Comparison of ENCODE assay signal across 14 mouse cellular contexts in genomic region chr3:96106151-96106550, GRCm38 (mm10). TPM values are rescaled to one million over a fixed set of nuclear protein-coding genes. Genes with fewer than 3 reads are reported as not detected.
A peak's percentile ranks its signal among the peaks of the same experiment; 100 is the strongest.
DNase-seq lines count a peak whose midpoint lies in the region; ATAC-seq and TF ChIP-seq lines count a peak whose summit lies in the region.
"Had no signal": no experiment of that assay in that cellular context is flagged by ENCODE, and none has a peak within 500 bp of the region (broad histone marks: within the 10 kb centered on the region; RNA-seq: fewer than 3 reads in every experiment).

No protein-coding gene starts in this region.

- intact Hi-C loops in heart, postnatal 10 days (cut with DNase I), result no loop called here
- intact Hi-C loops in left cerebral cortex, postnatal 10 days (cut with DNase I), result no loop called here

- no peak for ATAC-seq in heart, embryonic 13.5 days (ENCODE audit: extremely low read depth, insufficient number of reproducible peaks, low FRiP score, low TSS enrichment)
- no peak for ATAC-seq in lung, embryonic 14.5 days (ENCODE audit: insufficient read depth)
- no peak for ATAC-seq in midbrain, embryonic 16.5 days

- peak overlapping the region; percentile 89 for H3K4me2 ChIP-seq in heart, embryonic 13.5 days
- peak overlapping the region; percentile 82 for H3K4me2 ChIP-seq in lung, embryonic 14.5 days
- H3K4me2 ChIP-seq in myocyte (ENCODE audit: low read depth), result peak overlapping the region; percentile 85
- H3K4me2 ChIP-seq in midbrain, embryonic 16.5 days (ENCODE audit: low read length), result no peak overlapping the region

- TF ChIP-seq CTCF in lung, embryonic 14.5 days (IDR thresholded peaks at IDR 0.05; ENCODE audit: low read depth), result no peak
- TF ChIP-seq CTCF in embryonic fibroblast, embryonic 13.5 days (IDR thresholded peaks at IDR 0.05; ENCODE audit: borderline replicate concordance, insufficient read depth, low read length), result no peak

- H3K4me1 ChIP-seq in heart, embryonic 13.5 days, result peaks cover 50% of the 10 kb centered on the region
- H3K4me1 ChIP-seq in lung, embryonic 14.5 days (ENCODE audit: insufficient read depth), result peaks cover 5% of the 10 kb centered on the region; the same call in 1 of the 2 replicates
- peaks cover 6% of the 10 kb centered on the region; the same call in 1 of the 2 replicates for H3K4me1 ChIP-seq in embryonic fibroblast, embryonic 13.5 days (ENCODE audit: control insufficient read depth, insufficient read depth, low read length)
- peaks cover 14% of the 10 kb centered on the region for H3K4me1 ChIP-seq in midbrain, embryonic 16.5 days (ENCODE audit: control insufficient read depth, insufficient read depth, low read length)

- DNase-seq in heart, postnatal 10 days, result no peak
- DNase-seq in lung, embryonic 14.5 days, result no peak
- DNase-seq in lung, postnatal 10 days, result no peak
- DNase-seq in left cerebral cortex, postnatal 10 days (ENCODE audit: extremely low spot score in 1 of 2, low spot score in 2 of 2), result no peak
- DNase-seq: cerebellum, adult 8-10 months; kidney, postnatal 36 days; thymus, postnatal 25 days had no signal

- no peak for TF ChIP-seq POLR2A in embryonic fibroblast, embryonic 13.5 days (IDR thresholded peaks at IDR 0.05; ENCODE audit: low read depth, low read length)
- no peak for TF ChIP-seq POLR2A in myocyte (IDR thresholded peaks at IDR 0.05; ENCODE audit: insufficient read length, low read depth)

- no peaks in the 10 kb centered on the region for H3K9me3 ChIP-seq in heart, embryonic 13.5 days
- H3K9me3 ChIP-seq in lung, embryonic 14.5 days (ENCODE audit: low read depth, low read length), result no peaks in the 10 kb centered on the region
- no peaks in the 10 kb centered on the region for H3K9me3 ChIP-seq in midbrain, embryonic 16.5 days (replicated peaks; ENCODE audit: control insufficient read depth, low read length, poor library complexity, severe bottlenecking)
- H3K9me3 ChIP-seq: embryonic facial prominence, embryonic 15.5 days had no signal

- H3K36me3 ChIP-seq in heart, embryonic 13.5 days, result peaks cover 13% of the 10 kb centered on the region
- H3K36me3 ChIP-seq in lung, embryonic 14.5 days (ENCODE audit: insufficient read depth), result no peaks in the 10 kb centered on the region
- peaks cover 10% of the 10 kb centered on the region for H3K36me3 ChIP-seq in myocyte (ENCODE audit: control insufficient read depth, insufficient read depth)
- H3K36me3 ChIP-seq in midbrain, embryonic 16.5 days (ENCODE audit: control insufficient read depth, insufficient read depth, low read length), result no peaks in the 10 kb centered on the region
- H3K36me3 ChIP-seq: embryonic facial prominence, embryonic 15.5 days had no signal

- H3K27ac ChIP-seq in heart, embryonic 13.5 days (replicated peaks), result no peak overlapping the region
- no peak overlapping the region for H3K27ac ChIP-seq in lung, embryonic 14.5 days (ENCODE audit: low read depth)
- H3K27ac ChIP-seq in embryonic fibroblast, embryonic 13.5 days (ENCODE audit: insufficient read depth, low read length), result no peak overlapping the region
- no peak overlapping the region for H3K27ac ChIP-seq in midbrain, embryonic 16.5 days (ENCODE audit: low read length)
- H3K27ac ChIP-seq: macrophage had no signal

- peak overlapping the region; percentile 93; the same call in 1 of the 2 replicates for H3K4me3 ChIP-seq in heart, embryonic 13.5 days
- H3K4me3 ChIP-seq in lung, embryonic 14.5 days (ENCODE audit: low read depth, low read length), result peak overlapping the region; percentile 83; the same call in 1 of the 2 replicates
- 0 out of 2 replicates have a peak overlapping the region, but pooled peaks have one; percentile 22 for H3K4me3 ChIP-seq in embryonic fibroblast, embryonic 13.5 days (ENCODE audit: insufficient read depth, low read length)
- H3K4me3 ChIP-seq in myocyte, result peak overlapping the region; percentile 88
- no peak overlapping the region for H3K4me3 ChIP-seq in midbrain, embryonic 16.5 days (ENCODE audit: low read depth, low read length)

- 81% methylated on average over 4 of the region's 4 CpGs for WGBS in heart, embryonic 13.5 days
- 82% methylated on average over 4 of the region's 4 CpGs for WGBS in lung, embryonic 14.5 days
- 90% methylated on average over 4 of the region's 4 CpGs for WGBS in midbrain, embryonic 16.5 days

- H3K79me2 ChIP-seq in myocyte (ENCODE audit: control insufficient read depth, insufficient read depth), result peaks cover 60% of the 10 kb centered on the region

- no peak overlapping the region for H3K9ac ChIP-seq in heart, embryonic 13.5 days
- H3K9ac ChIP-seq in lung, embryonic 14.5 days, result no peak overlapping the region
- no peak overlapping the region for H3K9ac ChIP-seq in midbrain, embryonic 16.5 days (ENCODE audit: low read depth, low read length)

- H3ac ChIP-seq in myocyte (ENCODE audit: control insufficient read depth, insufficient read length), result no peak overlapping the region

- no peaks in the 10 kb centered on the region for H3K27me3 ChIP-seq in heart, embryonic 13.5 days (replicated peaks)
- H3K27me3 ChIP-seq in lung, embryonic 14.5 days (ENCODE audit: insufficient read depth, low read length), result no peaks in the 10 kb centered on the region
- no peaks in the 10 kb centered on the region for H3K27me3 ChIP-seq in myocyte (ENCODE audit: control insufficient read depth, insufficient read depth, insufficient read length)
- no peaks in the 10 kb centered on the region for H3K27me3 ChIP-seq in midbrain, embryonic 16.5 days (ENCODE audit: control insufficient read depth, insufficient read depth, low read depth, low read length)
- H3K27me3 ChIP-seq: embryonic facial prominence, embryonic 15.5 days had no signal

TF ChIP-seq in myocyte, 11 proteins besides CTCF, POLR2A, EP300 and RAD21:
- no peak for TF ChIP-seq SRF (IDR thresholded peaks at IDR 0.05; ENCODE audit: control insufficient read depth, insufficient read length, low read depth)

RNA-seq across cellular contexts. Expression of gene Otud7b, which starts 1.8 kb away (rescaled TPM):
- polyA plus RNA-seq in heart, embryonic 13.5 days (2015; fragmentation: Nextera tagmentation; extraction: Ambion mirVana), result 14.9 and 17.2 TPM in 2 replicates
- total RNA-seq in heart, postnatal 10 days (2021), result 10 to 100 TPM; 50.9 to 51.0 TPM
- 18.9 and 21.3 TPM in 2 replicates for polyA plus RNA-seq in lung, embryonic 14.5 days (2014; fragmentation: Nextera tagmentation; extraction: Ambion mirVana)
- 26.0 and 30.0 TPM in 2 replicates for polyA plus RNA-seq in embryonic fibroblast, embryonic 13.5 days (2011; ENCODE audit: insufficient read length, low read depth, missing spikeins)
- 16.4 TPM for polyA plus RNA-seq in myocyte (2012; fragmentation: generic; extraction: Trizol)
- total RNA-seq in left cerebral cortex, postnatal 10 days (2021), result 10 to 100 TPM; 13.4 to 17.6 TPM
- polyA plus RNA-seq in midbrain, embryonic 16.5 days (2015; fragmentation: Nextera tagmentation; extraction: Ambion mirVana), result 7.0 and 8.4 TPM in 2 replicates

RNA-seq across cellular contexts. Expression of gene Vps45, which starts 47.9 kb away (rescaled TPM):
- polyA plus RNA-seq in heart, embryonic 13.5 days (2015; fragmentation: Nextera tagmentation; extraction: Ambion mirVana), result 33.6 and 34.9 TPM in 2 replicates
- 10 to 100 TPM; 24.7 to 34.4 TPM for total RNA-seq in heart, postnatal 10 days (2021)
- polyA plus RNA-seq in lung, embryonic 14.5 days (2014; fragmentation: Nextera tagmentation; extraction: Ambion mirVana), result 18.6 and 19.7 TPM in 2 replicates
- polyA plus RNA-seq in embryonic fibroblast, embryonic 13.5 days (2011; ENCODE audit: insufficient read length, low read depth, missing spikeins), result 15.5 and 15.6 TPM in 2 replicates
- polyA plus RNA-seq in myocyte (2012; fragmentation: generic; extraction: Trizol), result 22.0 TPM
- total RNA-seq in left cerebral cortex, postnatal 10 days (2021), result 10 to 100 TPM; 41.2 to 46.4 TPM
- 62.0 and 64.7 TPM in 2 replicates for polyA plus RNA-seq in midbrain, embryonic 16.5 days (2015; fragmentation: Nextera tagmentation; extraction: Ambion mirVana)

RNA-seq across cellular contexts. Expression of gene Mtmr11, which starts 55.7 kb away (rescaled TPM):
- 6.4 and 7.2 TPM in 2 replicates for polyA plus RNA-seq in heart, embryonic 13.5 days (2015; fragmentation: Nextera tagmentation; extraction: Ambion mirVana)
- 1 to 10 TPM; 6.6 to 7.8 TPM for total RNA-seq in heart, postnatal 10 days (2021)
- 13.0 and 16.6 TPM in 2 replicates for polyA plus RNA-seq in lung, embryonic 14.5 days (2014; fragmentation: Nextera tagmentation; extraction: Ambion mirVana)
- 41.8 and 52.6 TPM in 2 replicates for polyA plus RNA-seq in embryonic fibroblast, embryonic 13.5 days (2011; ENCODE audit: insufficient read length, low read depth, missing spikeins)
- polyA plus RNA-seq in myocyte (2012; fragmentation: generic; extraction: Trizol), result 4.6 TPM
- 1 to 10 TPM; 5.3 to 6.7 TPM for total RNA-seq in left cerebral cortex, postnatal 10 days (2021)
- 7.8 and 15.1 TPM in 2 replicates for polyA plus RNA-seq in midbrain, embryonic 16.5 days (2015; fragmentation: Nextera tagmentation; extraction: Ambion mirVana)
- total RNA-seq: hematopoietic stem cell, adult 5-6 weeks had no signal
